Comparison of ENCODE assay signal across 8 mouse cellular contexts in genomic region chr10:49788381-49788906, GRCm38 (mm10). TPM values are rescaled to one million over a fixed set of nuclear protein-coding genes. Genes with fewer than 3 reads are reported as not detected.
DNase-seq lines count a peak whose midpoint lies in the region; ATAC-seq lines count a peak whose summit lies in the region.

Gene Grik2 (minus strand): TSS chr10:49788766.

- no peaks in the 10 kb centered on the region for H3K9me3 ChIP-seq in heart, embryonic 11.5 days (replicated peaks; ENCODE audit: control insufficient read depth, low read length)
- no peaks in the 10 kb centered on the region for H3K9me3 ChIP-seq in liver, embryonic 16.5 days (replicated peaks; ENCODE audit: control insufficient read depth, low read length)

- WGBS in heart, embryonic 11.5 days (ENCODE audit: insufficient replicate concordance): under 1% methylated on average over 39 of the region's 41 CpGs
- under 1% methylated on average over 38 of the region's 41 CpGs for WGBS in liver, embryonic 16.5 days (ENCODE audit: insufficient replicate concordance)

- H3K4me1 ChIP-seq in heart, embryonic 11.5 days (ENCODE audit: control insufficient read depth, insufficient read depth, low read length): no peaks in the 10 kb centered on the region
- H3K4me1 ChIP-seq in liver, embryonic 16.5 days (ENCODE audit: control insufficient read depth, low read depth, low read length): no peaks in the 10 kb centered on the region

- peak; percentile 32 for DNase-seq in thymus, postnatal 4 days
- DNase-seq in thymus, postnatal 14 days: no peak
- DNase-seq in embryo, embryonic 11 days: peak; percentile 90
- DNase-seq in kidney, postnatal 4 days: peak; percentile 66 to 73
- DNase-seq in right cerebral cortex, adult 18-20 months: peak; percentile 89

- no peak within 1 kb of the TSS for H3K27ac ChIP-seq in heart, embryonic 11.5 days (ENCODE audit: low read depth, low read length)
- H3K27ac ChIP-seq in liver, embryonic 16.5 days (ENCODE audit: low read length): no peak within 1 kb of the TSS

- peak; percentile 73 for ATAC-seq in heart, embryonic 11.5 days (replicated peaks; ENCODE audit: insufficient number of reproducible peaks, low FRiP score, low TSS enrichment)
- no peak for ATAC-seq in liver, embryonic 16.5 days (ENCODE audit: low read depth)
- no peak for ATAC-seq in erythroblast, adult 5-6 weeks (replicated peaks; ENCODE audit: low FRiP score, poor library complexity, severe bottlenecking)

- H3K9ac ChIP-seq in heart, embryonic 11.5 days (ENCODE audit: low read depth, low read length): 0 out of 2 replicates have a peak within 1 kb of the TSS, but pooled peaks have one; percentile 44
- no peak within 1 kb of the TSS for H3K9ac ChIP-seq in liver, embryonic 16.5 days (ENCODE audit: low read depth, low read length)

- no peaks in the 10 kb centered on the region for H3K36me3 ChIP-seq in heart, embryonic 11.5 days (ENCODE audit: control insufficient read depth, insufficient read depth, low read length)
- no peaks in the 10 kb centered on the region for H3K36me3 ChIP-seq in liver, embryonic 16.5 days (ENCODE audit: control insufficient read depth, insufficient read depth)

- peaks cover 6% of the 10 kb centered on the region; the same call in 1 of the 2 replicates for H3K27me3 ChIP-seq in heart, embryonic 11.5 days (ENCODE audit: control insufficient read depth, insufficient read depth, low read length)
- peaks cover 6% of the 10 kb centered on the region for H3K27me3 ChIP-seq in liver, embryonic 16.5 days (ENCODE audit: control insufficient read depth, insufficient read depth, low read depth, low read length)

- peak within 1 kb of the TSS; percentile 58 for H3K4me3 ChIP-seq in heart, embryonic 11.5 days (ENCODE audit: low read depth, low read length)
- peak within 1 kb of the TSS; percentile 20 for H3K4me3 ChIP-seq in liver, embryonic 16.5 days (ENCODE audit: low read depth, low read length)

- peak within 1 kb of the TSS; percentile 81 for H3K4me2 ChIP-seq in heart, embryonic 11.5 days
- H3K4me2 ChIP-seq in liver, embryonic 16.5 days (ENCODE audit: low read depth, low read length): peak within 1 kb of the TSS; percentile 53

RNA-seq across cellular contexts. Expression of gene Grik2, which starts in this region (rescaled TPM):
- 0.74 and 1.3 TPM in 2 replicates for polyA plus RNA-seq in heart, embryonic 11.5 days (2014; fragmentation: Nextera tagmentation; extraction: Ambion mirVana)
- polyA plus RNA-seq in liver, embryonic 16.5 days (2015; fragmentation: Nextera tagmentation; extraction: Ambion mirVana): 0.05 TPM in 1 of 2 replicates, not detected in the other
- not detected in 2 replicates for total RNA-seq in erythroblast, adult 5-6 weeks (2015; ENCODE audit: low replicate concordance)
- not detected in 2 replicates for total RNA-seq in erythroblast, adult 5-6 weeks (2017; ENCODE audit: low replicate concordance)
